Mouse (Mus musculus) neural tube, embryonic 15.5 days (tissue): ENCODE data around the gene Sytl3. TPM values are rescaled to one million over a fixed set of nuclear protein-coding genes. Genes with fewer than 3 reads are reported as not detected.

Experiments used
- ATAC-seq: fragments of 200-750 bp; cut with Nextera tagmentation; 2 replicates; pipeline ENCODE4 v1.8.0; 2017; ENCODE audit warnings: mild to moderate bottlenecking, moderate TSS enrichment, moderate library complexity; ENCODE audit not compliant: low FRiP score
- H3K27ac ChIP-seq: fragments of 300-500 bp; sonication (generic); replicated peaks from 2 replicates; pipeline ENCODE4 v1.5.1; 2015; ENCODE audit warnings: mild to moderate bottlenecking, inconsistent platforms
- H3K27me3 ChIP-seq: fragments of 300-500 bp; sonication (generic); replicated peaks from 2 replicates; pipeline ENCODE4 v1.6.1; 2015; ENCODE audit warnings: inconsistent platforms
- H3K36me3 ChIP-seq: fragments of 300-500 bp; sonication (generic); 2 replicates; pipeline ENCODE4 v1.6.1; 2015; ENCODE audit warnings: inconsistent platforms
- H3K4me1 ChIP-seq: fragments of 300-500 bp; sonication (generic); 2 replicates; pipeline ENCODE4 v1.6.1; 2015; ENCODE audit warnings: inconsistent platforms
- H3K4me2 ChIP-seq: fragments of 300-500 bp; sonication (generic); 2 replicates; pipeline ENCODE4 v1.6.1; 2015; ENCODE audit warnings: inconsistent platforms, mild to moderate bottlenecking, moderate library complexity
- H3K4me3 ChIP-seq: fragments of 300-500 bp; sonication (generic); replicated peaks from 2 replicates; pipeline ENCODE4 v1.5.1; 2015; ENCODE audit warnings: mild to moderate bottlenecking, inconsistent platforms
- H3K9ac ChIP-seq: fragments of 300-500 bp; sonication (generic); replicated peaks from 2 replicates; pipeline ENCODE4 v1.6.1; 2015; ENCODE audit warnings: mild to moderate bottlenecking, inconsistent platforms
- H3K9me3 ChIP-seq: fragments of 300-500 bp; sonication (generic); replicated peaks from 2 replicates; pipeline ENCODE4 v1.6.1; 2016; ENCODE audit warnings: inconsistent platforms
- WGBS: fragments of 180-500 bp; shearing (Covaris S2); methylation state at CpG from one replicate; pipeline ENCODE4 v1.1.7; 2015; ENCODE audit warnings: mixed read lengths; 5-methylcytosine and 5-hydroxymethylcytosine counted together
- polyA plus RNA-seq: library from polyadenylated mRNA; unstranded; fragments of >200 nt; fragmentation: Nextera tagmentation; extraction: Ambion mirVana; gene quantifications from 2 replicates; pipeline ENCODE4 v1.2.1, GENCODE M21; 2015

Sytl3 gene
- polyA plus RNA-seq, 1 experiment from 2014 or later, result 1.2 TPM

GRCm38 (mm10) chr17:6751221-6751859 is 92.4 kb downstream of the Sytl3 start:
- Histone ChIP-seq H3K9ac (no peak overlapping the region), H3K4me3 (no peak overlapping the region), H3K27me3 (no peaks in the 10 kb centered on the region), H3K27ac (no peak overlapping the region), H3K9me3 (no peaks in the 10 kb centered on the region), H3K4me1 (peaks cover 18% of the 10 kb centered on the region), H3K4me2 (no peak overlapping the region), H3K36me3 (no peaks in the 10 kb centered on the region; the same call in 1 of the 2 replicates)
- whole genome bisulfite sequencing, result 86% methylated on average over 11 of the region's 11 CpGs
- no peak for ATAC-seq

DNA sequence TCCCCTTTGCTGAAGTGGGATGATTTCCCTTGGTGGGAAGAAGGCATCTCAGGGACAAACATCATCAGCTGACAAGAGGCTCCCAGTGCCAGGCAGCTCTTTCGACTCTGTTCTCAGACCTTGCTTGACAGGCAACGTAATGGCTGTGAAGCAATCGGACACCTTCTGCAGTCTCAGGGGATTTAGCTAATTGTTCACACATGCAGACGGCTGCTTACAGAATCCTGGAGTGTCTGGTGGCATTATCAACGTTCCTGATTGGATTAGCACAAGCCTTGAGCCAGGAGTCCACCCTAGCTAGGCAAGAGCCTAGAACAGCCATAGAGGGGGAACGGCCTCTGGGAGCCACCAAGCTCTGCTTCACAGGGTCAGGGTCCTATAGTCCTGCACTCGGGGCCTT is 93.5 kb downstream of the Sytl3 start:
- Histone ChIP-seq H3K4me2 (no peak overlapping the region), H3K9ac (no peak overlapping the region), H3K27ac (no peak overlapping the region), H3K4me1 (peaks cover 7% of the 10 kb centered on the region; the same call in 1 of the 2 replicates), H3K27me3 (no peaks in the 10 kb centered on the region), H3K4me3 (no peak overlapping the region), H3K36me3 (no peaks in the 10 kb centered on the region), H3K9me3 (no peaks in the 10 kb centered on the region)
- no peak for ATAC-seq
- 61% methylated on average over 7 of the region's 7 CpGs for WGBS

DNA sequence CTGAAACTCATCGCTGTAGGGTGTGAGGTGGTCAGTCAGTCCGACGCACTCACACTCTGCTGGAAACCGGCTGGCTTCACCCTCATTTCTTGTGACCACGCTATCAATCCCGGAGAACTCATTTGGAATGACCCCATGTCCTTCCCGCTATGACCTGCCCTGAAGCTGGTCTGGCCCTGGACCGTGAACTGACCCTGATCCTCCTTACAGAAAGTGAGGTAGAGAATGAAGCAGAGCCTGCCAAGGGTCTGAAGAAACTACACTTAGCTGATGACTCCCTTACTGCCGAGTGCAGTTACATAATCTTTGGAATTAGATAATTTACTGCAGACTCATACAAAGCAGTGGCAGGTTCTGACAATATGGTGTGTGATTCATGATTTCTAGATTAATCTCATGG is 96.3 kb downstream of the Sytl3 start:
- H3K27me3 ChIP-seq, result no peaks in the 10 kb centered on the region
- H3K9ac ChIP-seq, result no peak overlapping the region
- no peak overlapping the region for H3K27ac ChIP-seq
- H3K4me3 ChIP-seq, result no peak overlapping the region
- H3K4me2 ChIP-seq, result no peak overlapping the region
- no peaks in the 10 kb centered on the region for H3K36me3 ChIP-seq
- 90% methylated on average over 9 of the region's 9 CpGs for WGBS
- no peaks in the 10 kb centered on the region for H3K9me3 ChIP-seq
- no peak for ATAC-seq
- H3K4me1 ChIP-seq, result peaks cover 4% of the 10 kb centered on the region

DNA sequence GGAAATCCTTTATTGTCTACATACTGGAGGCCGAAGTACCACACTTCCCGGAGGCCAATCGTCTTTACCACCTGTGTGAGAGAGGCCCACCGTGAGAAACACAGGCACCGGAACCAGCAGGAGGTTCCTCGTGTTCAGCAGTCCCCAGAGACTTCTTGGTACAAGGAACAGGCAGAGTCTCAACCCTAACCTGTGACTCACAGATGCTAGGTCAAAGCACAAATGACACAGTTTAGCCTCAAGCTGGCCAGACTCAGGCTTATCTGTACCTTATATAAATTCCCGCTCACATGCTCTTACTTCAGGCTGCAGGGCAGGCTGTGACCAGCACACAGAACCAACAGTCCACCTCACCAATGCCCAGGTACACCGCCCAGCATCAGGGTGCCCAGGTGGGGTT is 97.0 kb downstream of the Sytl3 start:
- no peaks in the 10 kb centered on the region for H3K36me3 ChIP-seq
- H3K27me3 ChIP-seq, result no peaks in the 10 kb centered on the region
- H3K9me3 ChIP-seq, result no peaks in the 10 kb centered on the region
- no peak overlapping the region for H3K4me2 ChIP-seq
- H3K4me3 ChIP-seq, result no peak overlapping the region
- no peak overlapping the region for H3K9ac ChIP-seq
- no peak overlapping the region for H3K27ac ChIP-seq
- ATAC-seq, result no peak
- 89% methylated on average over 8 of the region's 8 CpGs for WGBS
- H3K4me1 ChIP-seq, result peaks cover 4% of the 10 kb centered on the region

DNA sequence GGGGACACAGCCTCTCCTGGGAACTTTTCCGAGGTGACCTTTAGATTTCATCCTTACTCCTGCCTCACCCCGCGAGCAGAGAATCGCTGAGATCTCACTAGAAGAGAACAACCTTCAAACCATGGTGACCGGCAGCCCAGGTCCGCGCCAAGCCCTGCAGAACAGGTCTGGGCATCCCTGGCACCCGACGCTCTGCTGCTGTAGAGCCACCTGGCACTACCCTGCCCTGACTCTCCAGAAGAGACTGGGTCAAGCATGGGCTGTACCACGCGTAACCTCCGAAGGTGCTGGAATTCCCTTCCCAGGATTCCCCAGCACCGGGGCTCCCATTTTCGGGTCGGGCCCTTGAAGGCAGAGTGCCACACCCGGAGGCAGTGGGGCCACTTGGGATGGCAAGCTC is 99.0 kb downstream of the Sytl3 start:
- Histone ChIP-seq H3K4me1 (peaks cover 4% of the 10 kb centered on the region), H3K4me3 (no peak overlapping the region), H3K4me2 (no peak overlapping the region), H3K36me3 (no peaks in the 10 kb centered on the region), H3K27ac (no peak overlapping the region), H3K9ac (no peak overlapping the region), H3K9me3 (no peaks in the 10 kb centered on the region), H3K27me3 (no peaks in the 10 kb centered on the region)
- 96% methylated on average over 16 of the region's 16 CpGs for WGBS
- no peak for ATAC-seq

DNA sequence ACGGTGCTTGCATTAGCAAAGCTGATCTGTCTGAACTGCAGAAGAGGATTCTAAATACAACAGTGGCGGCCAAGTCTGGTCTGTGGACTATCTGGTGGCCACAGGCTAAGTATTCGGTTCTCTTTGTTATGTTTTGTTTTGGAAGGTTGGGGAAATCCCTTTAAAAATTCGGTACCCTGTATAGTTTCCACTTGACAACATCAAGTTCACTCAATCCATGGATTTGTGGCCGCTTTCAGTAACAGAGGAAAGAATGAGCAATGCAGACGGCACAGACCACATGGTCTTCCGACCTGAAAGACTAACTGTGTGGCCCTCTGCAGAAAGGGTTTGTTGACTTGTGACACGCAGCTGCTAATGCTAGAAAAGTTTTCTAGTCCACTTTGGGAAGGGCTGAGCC is 100.0 kb downstream of the Sytl3 start:
- no peak for ATAC-seq
- no peak overlapping the region for H3K4me2 ChIP-seq
- H3K27ac ChIP-seq, result no peak overlapping the region
- H3K36me3 ChIP-seq, result no peaks in the 10 kb centered on the region
- WGBS, result 87% methylated on average over 8 of the region's 8 CpGs
- H3K9ac ChIP-seq, result no peak overlapping the region
- H3K9me3 ChIP-seq, result no peaks in the 10 kb centered on the region
- no peak overlapping the region for H3K4me3 ChIP-seq
- no peaks in the 10 kb centered on the region for H3K27me3 ChIP-seq
- H3K4me1 ChIP-seq, result peaks cover 9% of the 10 kb centered on the region

DNA sequence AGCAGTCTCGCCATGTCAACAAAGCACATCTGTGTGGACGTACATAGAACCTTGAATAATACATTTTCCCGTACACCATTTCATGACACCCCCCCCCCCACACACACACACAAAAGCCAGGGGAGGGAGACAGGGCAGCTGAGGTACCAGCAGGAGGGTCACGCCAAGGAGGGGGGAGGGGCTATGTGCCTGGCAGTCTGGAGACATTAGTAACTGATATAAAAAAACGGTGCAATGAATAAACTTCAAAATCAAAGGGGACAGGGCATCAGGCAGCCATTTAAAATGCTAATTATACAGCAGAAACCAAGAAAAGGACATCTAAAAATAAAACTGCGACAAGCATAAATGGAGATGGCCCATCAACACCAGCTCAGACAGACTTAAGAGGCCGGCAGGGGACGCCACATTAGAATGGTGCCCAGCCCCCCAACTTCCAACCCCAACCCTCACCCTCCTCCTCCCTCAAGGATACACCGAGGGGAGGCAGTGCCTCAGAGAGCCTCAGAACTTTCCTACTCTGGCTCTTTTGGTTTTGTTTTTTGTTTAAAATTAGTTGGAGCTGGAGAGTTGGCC is 100.9 kb downstream of the Sytl3 start:
- H3K4me3 ChIP-seq, result no peak overlapping the region
- H3K36me3 ChIP-seq, result no peaks in the 10 kb centered on the region
- H3K9me3 ChIP-seq, result no peaks in the 10 kb centered on the region
- no peak overlapping the region for H3K4me2 ChIP-seq
- WGBS, result 36% methylated on average over 9 of the region's 9 CpGs
- no peak overlapping the region for H3K9ac ChIP-seq
- peaks cover 9% of the 10 kb centered on the region for H3K4me1 ChIP-seq
- no peak for ATAC-seq
- no peak overlapping the region for H3K27ac ChIP-seq
- no peaks in the 10 kb centered on the region for H3K27me3 ChIP-seq

DNA sequence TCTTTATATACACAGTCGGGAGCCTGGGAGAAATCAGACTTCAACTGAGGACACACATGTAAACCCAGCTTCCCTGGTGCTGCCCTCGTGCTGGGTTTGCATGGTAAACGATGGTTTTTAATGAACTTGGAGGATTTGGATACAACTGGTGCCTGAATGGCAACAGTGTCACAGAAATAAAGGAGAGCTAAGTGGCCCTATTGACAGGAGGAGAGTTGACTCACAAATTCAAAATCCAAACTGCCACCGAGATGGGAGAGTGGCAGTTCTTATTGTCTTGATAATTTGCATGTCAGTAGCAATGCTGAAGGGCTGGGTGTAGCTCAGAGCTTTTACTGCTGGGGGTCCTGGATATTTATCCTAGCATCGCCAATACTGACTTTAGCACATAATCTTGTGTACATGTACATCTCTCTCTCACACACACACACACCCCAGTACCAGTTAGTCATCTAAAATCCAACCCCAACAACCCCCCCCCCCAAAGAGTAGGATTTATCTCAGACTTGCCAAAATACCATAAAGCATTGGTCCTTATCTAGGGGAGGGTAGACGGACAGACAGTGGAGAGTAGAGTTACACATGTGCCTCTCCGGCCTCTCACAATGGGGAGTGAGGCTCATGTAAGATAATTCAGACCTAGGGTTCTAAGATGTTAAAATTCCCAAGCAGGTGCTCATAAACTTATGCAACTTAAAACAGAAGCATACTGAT is 104.8 kb downstream of the Sytl3 start:
- 24% methylated on average over 7 of the region's 7 CpGs for WGBS
- Histone ChIP-seq H3K27me3 (no peaks in the 10 kb centered on the region), H3K27ac (no peak overlapping the region), H3K4me1 (peaks cover 23% of the 10 kb centered on the region), H3K9me3 (no peaks in the 10 kb centered on the region), H3K36me3 (no peaks in the 10 kb centered on the region), H3K9ac (no peak overlapping the region), H3K4me2 (no peak overlapping the region), H3K4me3 (no peak overlapping the region)
- no peak for ATAC-seq

DNA sequence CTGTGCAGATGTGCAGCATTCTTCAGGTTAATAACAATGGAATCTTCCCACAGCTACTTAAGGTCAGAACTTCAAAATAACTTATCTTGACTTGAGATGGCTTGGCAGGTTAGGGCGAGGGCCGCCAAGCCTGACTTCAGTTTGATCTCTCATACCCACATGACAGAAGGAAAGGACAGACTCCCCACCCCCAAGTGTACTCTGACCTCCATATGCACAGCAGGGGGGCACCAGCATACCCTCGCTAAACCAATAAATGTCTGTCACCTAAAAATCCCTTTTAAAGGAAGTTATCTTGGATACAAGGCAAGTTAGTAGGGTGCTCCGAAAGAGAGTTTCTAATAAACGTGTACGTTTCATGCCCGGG is 105.3 kb downstream of the Sytl3 start:
- Histone ChIP-seq H3K36me3 (no peaks in the 10 kb centered on the region), H3K4me1 (peaks cover 25% of the 10 kb centered on the region), H3K9me3 (no peaks in the 10 kb centered on the region), H3K9ac (no peak overlapping the region), H3K4me3 (no peak overlapping the region), H3K27me3 (no peaks in the 10 kb centered on the region), H3K4me2 (no peak overlapping the region), H3K27ac (no peak overlapping the region)
- 67% methylated on average over 7 of the region's 7 CpGs for WGBS
- no peak for ATAC-seq

GRCm38 (mm10) chr17:6764730-6765129 is 105.8 kb downstream of the Sytl3 start:
- H3K27me3 ChIP-seq, result no peaks in the 10 kb centered on the region
- H3K4me3 ChIP-seq, result no peak overlapping the region
- ATAC-seq, result no peak
- no peak overlapping the region for H3K9ac ChIP-seq
- 78% methylated on average over 4 of the region's 4 CpGs for WGBS
- no peak overlapping the region for H3K27ac ChIP-seq
- H3K4me1 ChIP-seq, result peaks cover 30% of the 10 kb centered on the region
- H3K4me2 ChIP-seq, result no peak overlapping the region
- no peaks in the 10 kb centered on the region for H3K9me3 ChIP-seq
- H3K36me3 ChIP-seq, result no peaks in the 10 kb centered on the region

- no peak overlapping the region for H3K4me2 ChIP-seq
- H3K9me3 ChIP-seq, result no peaks in the 10 kb centered on the region
- no peak overlapping the region for H3K27ac ChIP-seq
- H3K9ac ChIP-seq, result no peak overlapping the region
- ATAC-seq, result no peak
- no peaks in the 10 kb centered on the region for H3K36me3 ChIP-seq
- H3K4me1 ChIP-seq, result peaks cover 31% of the 10 kb centered on the region
- WGBS, result 15% methylated on average over 2 of the region's 2 CpGs
- no peaks in the 10 kb centered on the region for H3K27me3 ChIP-seq
- no peak overlapping the region for H3K4me3 ChIP-seq
Measured at GRCm38 (mm10) chr17:6765886-6766285, 107.0 kb downstream of the Sytl3 start.

GRCm38 (mm10) chr17:6766823-6767222 is 107.9 kb downstream of the Sytl3 start:
- WGBS, result 76% methylated on average over 4 of the region's 4 CpGs
- Histone ChIP-seq H3K27me3 (no peaks in the 10 kb centered on the region), H3K4me1 (peaks cover 34% of the 10 kb centered on the region)

More at GRCm38 (mm10) chr17:6766823-6767222, 107.9 kb downstream of the Sytl3 start:
- no peak for ATAC-seq
- Histone ChIP-seq H3K27ac (no peak overlapping the region), H3K9ac (no peak overlapping the region), H3K36me3 (no peaks in the 10 kb centered on the region), H3K9me3 (no peaks in the 10 kb centered on the region), H3K4me3 (no peak overlapping the region), H3K4me2 (no peak overlapping the region)
